8 mouse cellular contexts compared by ENCODE assay signal in genomic region chr1:171329433-171330215, GRCm38 (mm10). TPM values are rescaled to one million over a fixed set of nuclear protein-coding genes. Genes with fewer than 3 reads are reported as not detected.
DNase-seq lines count a peak whose midpoint lies in the region; ATAC-seq and TF ChIP-seq lines count a peak whose summit lies in the region.

No protein-coding gene starts in this region.

- H3K36me3 ChIP-seq in G1E (replicated peaks) = peaks cover 54% of the 10 kb centered on the region
- peaks cover 20% of the 10 kb centered on the region for H3K36me3 ChIP-seq in heart, embryonic 14.5 days (ENCODE audit: control insufficient read depth, insufficient read depth, low read length)
- H3K36me3 ChIP-seq in midbrain, embryonic 14.5 days (ENCODE audit: control insufficient read depth, insufficient read depth, low read length) = peaks cover 7% of the 10 kb centered on the region; the same call in 1 of the 2 replicates

- no peak for ATAC-seq in G1E (ENCODE audit: extremely low read depth, insufficient number of reproducible peaks, low FRiP score, poor library complexity, severe bottlenecking)
- ATAC-seq in heart, embryonic 14.5 days (ENCODE audit: insufficient number of reproducible peaks, insufficient read depth, low FRiP score, low read depth) = peak; percentile 87
- peak; percentile 88 for ATAC-seq in midbrain, embryonic 14.5 days (ENCODE audit: low FRiP score, low TSS enrichment)

- H3K9me3 ChIP-seq in G1E (replicated peaks) = no peaks in the 10 kb centered on the region
- no peaks in the 10 kb centered on the region for H3K9me3 ChIP-seq in heart, embryonic 14.5 days (ENCODE audit: control insufficient read depth, low read length)
- no peaks in the 10 kb centered on the region for H3K9me3 ChIP-seq in midbrain, embryonic 14.5 days (ENCODE audit: control insufficient read depth, low read length)

- TF ChIP-seq POLR2A in cortical plate, adult 2 months (IDR thresholded peaks at IDR 0.05; ENCODE audit: extremely low read depth, insufficient read depth, low read length) = no peak

- no peak overlapping the region for H3K27ac ChIP-seq in cortical plate, adult 2 months (ENCODE audit: insufficient read depth, low read length)
- H3K27ac ChIP-seq in heart, embryonic 14.5 days (replicated peaks in 1 of 2; ENCODE audit: control insufficient read depth in 1 of 2, insufficient read depth in 1 of 2, low read depth in 2 of 2, low read length in 2 of 2) = peak overlapping the region; percentile 98
- H3K27ac ChIP-seq in midbrain, embryonic 14.5 days (replicated peaks; ENCODE audit: low read depth, low read length) = peak overlapping the region; percentile 99

- peaks cover 57% of the 10 kb centered on the region for H3K4me1 ChIP-seq in G1E (ENCODE audit: insufficient read depth, low read depth, low read length)
- peaks cover 8% of the 10 kb centered on the region for H3K4me1 ChIP-seq in cortical plate, adult 2 months (ENCODE audit: control insufficient read depth, insufficient read depth, low read length)
- H3K4me1 ChIP-seq in heart, embryonic 14.5 days (ENCODE audit: control insufficient read depth in 2 of 2, insufficient read depth in 2 of 2, low read length in 2 of 2) = peaks cover 0 to 46% of the 10 kb centered on the region in 2 experiments
- peaks cover 32% of the 10 kb centered on the region for H3K4me1 ChIP-seq in midbrain, embryonic 14.5 days (ENCODE audit: control insufficient read depth, insufficient read depth, low read length)

- H3K27me3 ChIP-seq in G1E (ENCODE audit: insufficient read depth, low read length) = no peaks in the 10 kb centered on the region
- no peaks in the 10 kb centered on the region for H3K27me3 ChIP-seq in heart, embryonic 14.5 days (ENCODE audit: control insufficient read depth, insufficient read depth, low read length)
- H3K27me3 ChIP-seq in midbrain, embryonic 14.5 days (ENCODE audit: control insufficient read depth, insufficient read depth, low read length) = no peaks in the 10 kb centered on the region

- 1% methylated on average over 59 of the region's 61 CpGs for WGBS in heart, embryonic 14.5 days
- 1% methylated on average over 60 of the region's 61 CpGs for WGBS in midbrain, embryonic 14.5 days

- intact Hi-C loops in left cerebral cortex, postnatal 4 days (cut with DNase I) = no loop called here

- peak; percentile 43 for DNase-seq in kidney, adult 18-20 months
- no peak for DNase-seq in kidney, postnatal 14 days
- peak; percentile 79 for DNase-seq in G1E (ENCODE audit: low spot score)
- DNase-seq in left cerebral cortex, postnatal 4 days = peak; percentile 89
- peak; percentile 93 for DNase-seq in midbrain, embryonic 14.5 days
- peak; percentile 88 for DNase-seq in thymus, postnatal 14 days

- H3K4me2 ChIP-seq in heart, embryonic 14.5 days (ENCODE audit: low read length) = peak overlapping the region; percentile 93
- H3K4me2 ChIP-seq in midbrain, embryonic 14.5 days (ENCODE audit: low read length) = peak overlapping the region; percentile 83

- H3K9ac ChIP-seq in heart, embryonic 14.5 days (ENCODE audit: low read length) = peak overlapping the region; percentile 90
- peak overlapping the region; percentile 84 for H3K9ac ChIP-seq in midbrain, embryonic 14.5 days (replicated peaks; ENCODE audit: low read length)

- H3K4me3 ChIP-seq in G1E (ENCODE audit: low read depth, low read length) = peak overlapping the region; percentile 90
- H3K4me3 ChIP-seq in cortical plate, adult 2 months (ENCODE audit: insufficient read depth, low read length) = peak overlapping the region; percentile 71
- H3K4me3 ChIP-seq in heart, embryonic 14.5 days (ENCODE audit: control insufficient read depth in 1 of 2, insufficient read depth in 1 of 2, low read depth in 1 of 2, low read length in 2 of 2) = peak overlapping the region; percentile 80 to 88
- peak overlapping the region; percentile 82 for H3K4me3 ChIP-seq in midbrain, embryonic 14.5 days (replicated peaks; ENCODE audit: low read depth, low read length)

- TF ChIP-seq CTCF in G1E (IDR thresholded peaks at IDR 0.05; ENCODE audit: low read depth, low read length) = no peak
- TF ChIP-seq CTCF in cortical plate, adult 2 months (IDR thresholded peaks at IDR 0.05; ENCODE audit: extremely low read depth, insufficient read depth, low read length) = no peak

RNA-seq across cellular contexts. Expression of gene Dedd, which starts 0.7 kb away (rescaled TPM):
- total RNA-seq in G1E (2014; fragmentation: Nextera tagmentation) (53.6 and 56.4 TPM in 2 replicates), G1E (2017) (14.3 and 17.0 TPM in 2 replicates)
- 17.7 and 29.9 TPM in 2 replicates for polyA plus RNA-seq in G1E (2012)
- 45.0 and 50.2 TPM in 2 replicates for polyA plus RNA-seq in cortical plate, adult 2 months (2012; rRNA removed)
- polyA plus RNA-seq in heart, embryonic 14.5 days (2014; fragmentation: Nextera tagmentation; extraction: Ambion mirVana) = 31.4 and 42.4 TPM in 2 replicates
- 10 to 100 TPM; 38.4 to 45.9 TPM for total RNA-seq in left cerebral cortex, postnatal 4 days (2021)
- polyA plus RNA-seq in midbrain, embryonic 14.5 days (2014; fragmentation: Nextera tagmentation; extraction: Ambion mirVana) = 49.0 and 61.5 TPM in 2 replicates

RNA-seq across cellular contexts. Expression of gene Nit1, which starts 15.8 kb away (rescaled TPM):
- total RNA-seq in G1E (2014; fragmentation: Nextera tagmentation) (17.9 and 22.4 TPM in 2 replicates), G1E (2017) (57.9 and 58.9 TPM in 2 replicates)
- polyA plus RNA-seq in G1E (2012) = 9.4 and 11.3 TPM in 2 replicates
- polyA plus RNA-seq in cortical plate, adult 2 months (2012; rRNA removed) = 71.3 and 77.3 TPM in 2 replicates
- 28.4 and 31.8 TPM in 2 replicates for polyA plus RNA-seq in heart, embryonic 14.5 days (2014; fragmentation: Nextera tagmentation; extraction: Ambion mirVana)
- 10 to 100 TPM; 35.3 to 36.8 TPM for total RNA-seq in left cerebral cortex, postnatal 4 days (2021)
- 39.1 and 45.0 TPM in 2 replicates for polyA plus RNA-seq in midbrain, embryonic 14.5 days (2014; fragmentation: Nextera tagmentation; extraction: Ambion mirVana)

RNA-seq across cellular contexts. Expression of gene Pfdn2, which starts 15.8 kb away (rescaled TPM):
- 32.4 and 47.3 TPM in 2 replicates for total RNA-seq in G1E (2014; fragmentation: Nextera tagmentation)
- 19.6 and 22.3 TPM in 2 replicates for total RNA-seq in G1E (2017)
- 16.9 and 20.1 TPM in 2 replicates for polyA plus RNA-seq in G1E (2012)
- 138 and 141 TPM in 2 replicates for polyA plus RNA-seq in cortical plate, adult 2 months (2012; rRNA removed)
- polyA plus RNA-seq in heart, embryonic 14.5 days (2014; fragmentation: Nextera tagmentation; extraction: Ambion mirVana) = 34.3 and 42.2 TPM in 2 replicates
- total RNA-seq in left cerebral cortex, postnatal 4 days (2021) = 100 to 1,000 TPM; 112 to 125 TPM
- 63.0 and 94.0 TPM in 2 replicates for polyA plus RNA-seq in midbrain, embryonic 14.5 days (2014; fragmentation: Nextera tagmentation; extraction: Ambion mirVana)

RNA-seq across cellular contexts. Expression of gene Klhdc9, which starts 31.0 kb away (rescaled TPM):
- 2.6 TPM in 1 of 2 replicates, not detected in the other for total RNA-seq in G1E (2014; fragmentation: Nextera tagmentation)
- 0.33 and 0.64 TPM in 2 replicates for total RNA-seq in G1E (2017)
- polyA plus RNA-seq in G1E (2012) = 1.4 TPM in 2 replicates
- 8.8 and 10.4 TPM in 2 replicates for polyA plus RNA-seq in cortical plate, adult 2 months (2012; rRNA removed)
- 0.63 and 1.0 TPM in 2 replicates for polyA plus RNA-seq in heart, embryonic 14.5 days (2014; fragmentation: Nextera tagmentation; extraction: Ambion mirVana)
- 1 to 10 TPM; 4.4 to 4.8 TPM for total RNA-seq in left cerebral cortex, postnatal 4 days (2021)
- polyA plus RNA-seq in midbrain, embryonic 14.5 days (2014; fragmentation: Nextera tagmentation; extraction: Ambion mirVana) = 3.6 and 3.7 TPM in 2 replicates

RNA-seq across cellular contexts. Expression of gene Ufc1, which starts 34.8 kb away (rescaled TPM):
- 33.4 and 34.3 TPM in 2 replicates for total RNA-seq in G1E (2014; fragmentation: Nextera tagmentation)
- 96.2 and 111 TPM in 2 replicates for total RNA-seq in G1E (2017)
- polyA plus RNA-seq in G1E (2012) = 38.5 and 47.9 TPM in 2 replicates
- 93.9 and 98.8 TPM in 2 replicates for polyA plus RNA-seq in cortical plate, adult 2 months (2012; rRNA removed)
- 96.0 and 111 TPM in 2 replicates for polyA plus RNA-seq in heart, embryonic 14.5 days (2014; fragmentation: Nextera tagmentation; extraction: Ambion mirVana)
- total RNA-seq in left cerebral cortex, postnatal 4 days (2021) = 10 to 100 TPM; 91.2 to 93.4 TPM
- 120 and 132 TPM in 2 replicates for polyA plus RNA-seq in midbrain, embryonic 14.5 days (2014; fragmentation: Nextera tagmentation; extraction: Ambion mirVana)
